Mouse (Mus musculus): ENCODE data around the gene Commd4. TPM values are rescaled to one million over a fixed set of nuclear protein-coding genes. Genes with fewer than 3 reads are reported as not detected.

Commd4 gene
- polyA plus RNA-seq, 1 experiment from 2014 or later: 156 TPM

- peaks cover 11% of the 10 kb centered on the region for H3K36me3 ChIP-seq
- WGBS: 94% methylated on average over 7 of the region's 7 CpGs
- H3K27ac ChIP-seq (replicated peaks): no peak overlapping the region
- peaks cover 6% of the 10 kb centered on the region; the same call in 1 of the 2 replicates for H3K27me3 ChIP-seq
- no peak overlapping the region for H3K4me3 ChIP-seq
- no peaks in the 10 kb centered on the region for H3K9me3 ChIP-seq
- no peak for ATAC-seq (ENCODE audit: low read depth)
- H3K4me1 ChIP-seq (replicated peaks): peaks cover 27% of the 10 kb centered on the region
- H3K4me2 ChIP-seq: no peak overlapping the region
- no peak overlapping the region for H3K9ac ChIP-seq
Observed at GRCm38 (mm10) chr9:57156383-57156782, 1.7 kb downstream of the Commd4 start.

- 39% methylated on average over 6 of the region's 6 CpGs for WGBS
- peaks cover 28% of the 10 kb centered on the region for H3K4me1 ChIP-seq (replicated peaks)
- no peak for ATAC-seq (ENCODE audit: low read depth)
Observed at GRCm38 (mm10) chr9:57152331-57152730, 5.8 kb downstream of the Commd4 start.

DNA sequence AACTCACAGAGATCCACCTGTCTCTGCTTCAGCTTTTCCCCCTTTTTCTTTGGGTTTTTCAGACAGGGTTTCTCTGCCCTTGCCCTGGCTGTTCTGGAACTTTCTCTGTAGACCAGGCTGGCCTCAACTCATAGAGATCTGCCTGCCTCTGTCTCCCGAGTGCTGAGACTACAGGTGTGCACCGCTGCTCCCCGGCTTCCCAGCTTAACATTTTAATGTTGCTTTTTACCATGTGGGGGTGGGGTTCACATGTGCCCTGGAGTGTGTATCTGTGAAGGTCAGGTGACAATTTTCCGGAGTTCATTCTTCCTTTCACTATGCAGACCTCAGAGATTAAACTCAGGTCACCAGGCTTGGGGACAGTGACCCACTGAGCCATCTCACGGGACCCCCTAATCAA lies 7.9 kb downstream of the Commd4 start:
- no peaks in the 10 kb centered on the region for H3K27me3 ChIP-seq
- no peak overlapping the region for H3K9ac ChIP-seq
- peaks cover 23% of the 10 kb centered on the region for H3K4me1 ChIP-seq (replicated peaks)
- H3K36me3 ChIP-seq: peaks cover 4% of the 10 kb centered on the region
- no peak overlapping the region for H3K27ac ChIP-seq (replicated peaks)
- no peak overlapping the region for H3K4me2 ChIP-seq
- WGBS: 88% methylated on average over 5 of the region's 5 CpGs
- no peak for ATAC-seq (ENCODE audit: low read depth)
- H3K4me3 ChIP-seq: no peak overlapping the region
- no peaks in the 10 kb centered on the region for H3K9me3 ChIP-seq

More at GRCm38 (mm10) chr9:57152331-57152730, 5.8 kb downstream of the Commd4 start:
- Histone ChIP-seq H3K36me3 (peaks cover 11% of the 10 kb centered on the region), H3K27me3 (no peaks in the 10 kb centered on the region), H3K9me3 (no peaks in the 10 kb centered on the region), H3K27ac (replicated peaks) (no peak overlapping the region), H3K4me2 (no peak overlapping the region), H3K4me3 (no peak overlapping the region), H3K9ac (0 out of 2 replicates have a peak overlapping the region, but pooled peaks have one; percentile 17)

DNA sequence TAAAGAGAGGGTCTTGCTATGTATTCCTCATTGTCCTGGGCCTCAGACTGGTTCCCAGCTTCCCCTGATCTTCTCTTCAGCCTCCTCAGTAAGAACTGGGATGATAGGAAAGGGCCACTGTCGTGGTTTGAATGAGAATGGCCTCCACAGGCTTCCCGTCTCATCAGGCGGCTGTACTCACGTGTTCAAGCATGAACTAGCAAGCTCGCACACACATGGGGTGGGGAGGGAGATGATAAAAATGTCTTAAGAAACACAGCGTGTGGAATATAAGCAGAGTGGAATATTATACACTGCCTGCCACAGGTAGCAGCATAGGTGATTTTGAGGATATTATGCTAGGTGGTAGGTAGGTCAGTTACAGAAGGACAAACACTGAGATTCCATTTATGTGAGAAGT lies 9.1 kb downstream of the Commd4 start:
- Histone ChIP-seq H3K4me1 (replicated peaks) (peaks cover 23% of the 10 kb centered on the region), H3K4me3 (peak overlapping the region; percentile 59), H3K4me2 (peak overlapping the region; percentile 85), H3K9me3 (no peaks in the 10 kb centered on the region), H3K27me3 (no peaks in the 10 kb centered on the region), H3K36me3 (peaks cover 10% of the 10 kb centered on the region), H3K27ac (replicated peaks) (peak overlapping the region; percentile 92), H3K9ac (peak overlapping the region; percentile 84)
- 72% methylated on average over 6 of the region's 6 CpGs for WGBS
- no peak for ATAC-seq (ENCODE audit: low read depth)

GRCm38 (mm10) chr9:57148144-57148878 lies 9.8 kb downstream of the Commd4 start, which contains the start of gene Neil1:
Gene Neil1 (minus strand): TSS chr9:57148305.
- peak; percentile 94 for ATAC-seq (ENCODE audit: low read depth)
- H3K9ac ChIP-seq: peak within 1 kb of the TSS; percentile 84
- H3K4me3 ChIP-seq: peak within 1 kb of the TSS; percentile 59
- H3K4me1 ChIP-seq (replicated peaks): peaks cover 23% of the 10 kb centered on the region
- peak within 1 kb of the TSS; percentile 85 for H3K4me2 ChIP-seq
- under 1% methylated on average over 27 of the region's 27 CpGs for WGBS
- peaks cover 16% of the 10 kb centered on the region for H3K36me3 ChIP-seq
- H3K27ac ChIP-seq (replicated peaks): peak within 1 kb of the TSS; percentile 92
- no peaks in the 10 kb centered on the region for H3K27me3 ChIP-seq
- H3K9me3 ChIP-seq: no peaks in the 10 kb centered on the region

DNA sequence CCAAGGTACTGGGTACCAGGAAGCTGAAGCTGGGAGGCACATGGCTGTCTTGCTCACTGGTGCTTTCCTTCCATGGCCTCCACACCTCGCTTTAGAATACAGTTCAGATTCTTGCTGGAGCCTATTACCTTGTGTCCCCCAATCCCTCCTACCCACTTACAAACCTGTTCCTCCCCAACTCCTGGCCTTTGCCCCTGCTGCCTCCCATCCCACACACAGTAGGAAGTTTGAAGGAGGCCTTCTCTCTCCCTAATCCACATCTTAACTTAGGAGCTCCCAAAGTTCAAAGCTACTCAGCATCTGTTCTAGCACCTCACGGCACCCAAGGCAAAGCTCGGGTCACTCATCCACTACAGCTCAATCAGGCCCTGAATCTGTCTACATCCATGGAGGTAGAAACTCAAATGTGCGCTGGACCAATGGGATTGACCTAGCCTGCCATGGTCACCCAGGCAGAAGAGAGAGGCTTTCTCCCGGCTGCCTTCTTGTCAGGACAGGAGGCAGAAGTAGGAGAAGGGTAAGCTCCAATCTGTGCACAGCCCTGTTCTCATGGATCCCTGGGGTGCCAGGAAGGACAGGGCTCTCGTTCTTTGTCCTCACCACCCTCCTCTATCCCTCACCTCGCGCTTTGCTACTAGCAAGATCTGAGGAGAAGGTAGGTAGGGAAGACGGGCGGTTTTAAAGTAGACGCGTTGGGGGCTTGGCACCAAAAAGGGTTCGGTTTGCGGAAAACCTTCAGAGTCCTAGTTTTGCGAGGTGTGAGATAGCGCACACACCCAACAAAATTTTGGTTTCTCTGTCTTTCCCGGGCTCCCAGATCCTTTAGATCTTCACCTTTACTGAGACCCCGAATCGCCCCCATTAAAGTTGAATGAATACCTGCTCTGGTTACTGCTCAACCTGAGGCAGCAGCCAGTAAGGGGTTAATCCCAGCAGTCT lies 10.7 kb downstream of the Commd4 start:
- 10% methylated on average over 19 of the region's 19 CpGs for WGBS
- H3K9ac ChIP-seq: peak overlapping the region; percentile 84
- H3K4me2 ChIP-seq: peak overlapping the region; percentile 85
- H3K27me3 ChIP-seq: no peaks in the 10 kb centered on the region
- H3K4me1 ChIP-seq (replicated peaks): peaks cover 23% of the 10 kb centered on the region
- peaks cover 24% of the 10 kb centered on the region for H3K36me3 ChIP-seq
- H3K4me3 ChIP-seq: peak overlapping the region; percentile 59
- peak; percentile 70 for ATAC-seq (ENCODE audit: low read depth)
- no peaks in the 10 kb centered on the region for H3K9me3 ChIP-seq
- peak overlapping the region; percentile 92 for H3K27ac ChIP-seq (replicated peaks)

GRCm38 (mm10) chr9:57146451-57147066 lies 11.6 kb downstream of the Commd4 start:
- H3K4me2 ChIP-seq: peak overlapping the region; percentile 85
- H3K36me3 ChIP-seq: peaks cover 33% of the 10 kb centered on the region
- peak overlapping the region; percentile 59; the same call in 1 of the 2 replicates for H3K4me3 ChIP-seq
- 82% methylated on average over 17 of the region's 17 CpGs for WGBS
- no peak overlapping the region for H3K27ac ChIP-seq (replicated peaks)
- no peaks in the 10 kb centered on the region for H3K27me3 ChIP-seq
- H3K4me1 ChIP-seq (replicated peaks): peaks cover 23% of the 10 kb centered on the region
- H3K9me3 ChIP-seq: no peaks in the 10 kb centered on the region
- H3K9ac ChIP-seq: peak overlapping the region; percentile 84
- no peak for ATAC-seq (ENCODE audit: low read depth)

- no peak overlapping the region for H3K4me2 ChIP-seq
- no peak overlapping the region for H3K9ac ChIP-seq
- no peak overlapping the region for H3K27ac ChIP-seq (replicated peaks)
- no peaks in the 10 kb centered on the region for H3K9me3 ChIP-seq
- peaks cover 51% of the 10 kb centered on the region for H3K36me3 ChIP-seq
- no peak overlapping the region for H3K4me3 ChIP-seq
- 93% methylated on average over 8 of the region's 8 CpGs for WGBS
- no peaks in the 10 kb centered on the region for H3K27me3 ChIP-seq
- H3K4me1 ChIP-seq (replicated peaks): peaks cover 23% of the 10 kb centered on the region
- no peak for ATAC-seq (ENCODE audit: low read depth)
Observed at GRCm38 (mm10) chr9:57144830-57145229, 13.3 kb downstream of the Commd4 start.

- Histone ChIP-seq H3K9me3 (no peaks in the 10 kb centered on the region), H3K4me2 (no peak overlapping the region), H3K4me1 (replicated peaks) (peaks cover 15% of the 10 kb centered on the region), H3K4me3 (no peak overlapping the region), H3K36me3 (peaks cover 67% of the 10 kb centered on the region), H3K27me3 (no peaks in the 10 kb centered on the region), H3K9ac (no peak overlapping the region), H3K27ac (replicated peaks) (no peak overlapping the region)
- ATAC-seq (ENCODE audit: low read depth): no peak
- WGBS: 84% methylated on average over 11 of the region's 11 CpGs
Observed at GRCm38 (mm10) chr9:57143212-57143611, 14.9 kb downstream of the Commd4 start.

GRCm38 (mm10) chr9:57141417-57142353 lies 16.4 kb downstream of the Commd4 start:
- 86% methylated on average over 17 of the region's 17 CpGs for WGBS
- H3K4me1 ChIP-seq (replicated peaks): peaks cover 5% of the 10 kb centered on the region
- no peak overlapping the region for H3K4me3 ChIP-seq
- H3K4me2 ChIP-seq: no peak overlapping the region
- no peaks in the 10 kb centered on the region for H3K27me3 ChIP-seq
- no peak for ATAC-seq (ENCODE audit: low read depth)
- H3K9ac ChIP-seq: no peak overlapping the region
- H3K36me3 ChIP-seq: peaks cover 82% of the 10 kb centered on the region
- no peaks in the 10 kb centered on the region for H3K9me3 ChIP-seq
- H3K27ac ChIP-seq (replicated peaks): no peak overlapping the region

DNA sequence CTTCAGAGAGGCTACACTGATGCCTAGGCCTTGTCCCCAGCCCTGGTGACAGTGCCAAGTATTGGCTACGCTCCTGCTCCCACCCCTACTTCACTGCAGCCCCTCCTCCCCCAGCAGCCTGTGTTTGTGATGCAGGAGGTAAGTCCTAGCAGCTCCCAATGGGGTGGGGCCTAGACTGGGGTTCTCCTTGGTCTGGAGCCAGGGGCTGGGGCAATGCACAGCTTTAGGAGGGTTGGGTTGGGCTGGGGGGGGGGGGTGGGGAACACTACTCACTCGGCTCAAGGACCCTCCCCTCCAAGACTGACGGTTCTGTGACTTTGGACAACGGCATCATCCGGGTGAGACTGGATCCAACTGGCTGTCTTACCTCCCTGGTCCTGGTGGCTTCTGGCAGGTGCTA lies 18.6 kb downstream of the Commd4 start:
- H3K9ac ChIP-seq: no peak overlapping the region
- no peaks in the 10 kb centered on the region for H3K9me3 ChIP-seq
- WGBS: 94% methylated on average over 5 of the region's 5 CpGs
- H3K36me3 ChIP-seq: peaks cover 96% of the 10 kb centered on the region
- H3K4me2 ChIP-seq: no peak overlapping the region
- no peaks in the 10 kb centered on the region for H3K4me1 ChIP-seq (replicated peaks)
- H3K27ac ChIP-seq (replicated peaks): no peak overlapping the region
- H3K4me3 ChIP-seq: no peak overlapping the region
- no peak for ATAC-seq (ENCODE audit: low read depth)
- H3K27me3 ChIP-seq: no peaks in the 10 kb centered on the region

Data from neural tube, embryonic 13.5 days (tissue).